Mouse (Mus musculus) limb, embryonic 14.5 days (tissue): ENCODE results near the gene Psmb4. TPM values are rescaled to one million over a fixed set of nuclear protein-coding genes. Genes with fewer than 3 reads are reported as not detected.

Experiments
- ATAC-seq: fragments of 200-750 bp; cut with Nextera tagmentation; 2 replicates; pipeline ENCODE4 v1.8.0; 2017; ENCODE audit warnings: low read depth, moderate number of reproducible peaks, moderate TSS enrichment; ENCODE audit not compliant: low FRiP score
- DNase-seq: peaks from one replicate; pipeline ENCODE4 v3.0.0-alpha.2; 2015; ENCODE audit warnings: low spot score
- H3K27ac ChIP-seq: fragments of 300-500 bp; sonication (generic); replicated peaks from 2 replicates; pipeline ENCODE4 v1.5.1; 2014; ENCODE audit warnings: low read depth, mild to moderate bottlenecking, low read length, moderate library complexity, mixed read lengths
- H3K27me3 ChIP-seq: fragments of 300-500 bp; sonication (generic); 2 replicates; pipeline ENCODE4 v1.6.1; 2014; ENCODE audit warnings: low read length, mixed read lengths; ENCODE audit not compliant: control insufficient read depth, insufficient read depth
- H3K36me3 ChIP-seq: fragments of 300-500 bp; sonication (generic); 2 replicates; pipeline ENCODE4 v1.6.1; 2014; ENCODE audit warnings: mild to moderate bottlenecking, low read length, moderate library complexity, mixed read lengths; ENCODE audit not compliant: control insufficient read depth, insufficient read depth
- H3K4me1 ChIP-seq: fragments of 300-500 bp; sonication (generic); 2 replicates; pipeline ENCODE4 v1.6.1; 2014; ENCODE audit warnings: antibody characterized with exemption, low read length, mixed read lengths; ENCODE audit not compliant: control insufficient read depth, insufficient read depth
- H3K4me2 ChIP-seq: fragments of 300-500 bp; sonication (generic); replicated peaks from 2 replicates; pipeline ENCODE4 v1.6.1; 2014; ENCODE audit warnings: low read depth, mild to moderate bottlenecking, low read length, moderate library complexity; ENCODE audit not compliant: severe bottlenecking
- H3K4me3 ChIP-seq: fragments of 300-500 bp; sonication (generic); replicated peaks from 2 replicates; pipeline ENCODE4 v1.5.1; 2014; ENCODE audit warnings: low read length
- H3K9ac ChIP-seq: fragments of 300-500 bp; sonication (generic); 2 replicates; pipeline ENCODE4 v1.6.1; 2014; ENCODE audit warnings: mild to moderate bottlenecking, low read depth, low read length, moderate library complexity; ENCODE audit not compliant: severe bottlenecking
- H3K9me3 ChIP-seq: fragments of 300-500 bp; sonication (generic); 2 replicates; pipeline ENCODE4 v1.6.1; 2016; ENCODE audit warnings: low read length; ENCODE audit not compliant: control insufficient read depth
- POLR2A ChIP-seq: fragments of 200-500 bp; IDR thresholded peaks from 2 replicates; pipeline ENCODE4 v1.8.0; 2012; ENCODE audit warnings: inconsistent platforms, mild to moderate bottlenecking, moderate library complexity, borderline replicate concordance; ENCODE audit not compliant: insufficient read depth, insufficient read length; ENCODE audit errors: extremely low read depth
- WGBS: fragments of 180-500 bp; shearing (Covaris S2); extraction: QIAGEN DNeasy Blood & Tissue Kit; methylation state at CpG from one replicate; pipeline ENCODE4 v1.1.7; 2014; 5-methylcytosine and 5-hydroxymethylcytosine counted together
- polyA plus RNA-seq, 2 experiments: library from polyadenylated mRNA; depleted of rRNA in 1 of 2; stranded (reverse) in 1 of 2; unstranded in 1 of 2; fragments of >200 nt; fragmentation: Nextera tagmentation in 1 of 2; extraction: Ambion mirVana in 1 of 2; gene quantifications; 2 replicates each; pipeline versions ENCODE4 v1.2.1 to v1.2.3; 2012 to 2014

Psmb4 gene
- polyA plus RNA-seq, 2 experiments = 348 to 384 TPM

DNA sequence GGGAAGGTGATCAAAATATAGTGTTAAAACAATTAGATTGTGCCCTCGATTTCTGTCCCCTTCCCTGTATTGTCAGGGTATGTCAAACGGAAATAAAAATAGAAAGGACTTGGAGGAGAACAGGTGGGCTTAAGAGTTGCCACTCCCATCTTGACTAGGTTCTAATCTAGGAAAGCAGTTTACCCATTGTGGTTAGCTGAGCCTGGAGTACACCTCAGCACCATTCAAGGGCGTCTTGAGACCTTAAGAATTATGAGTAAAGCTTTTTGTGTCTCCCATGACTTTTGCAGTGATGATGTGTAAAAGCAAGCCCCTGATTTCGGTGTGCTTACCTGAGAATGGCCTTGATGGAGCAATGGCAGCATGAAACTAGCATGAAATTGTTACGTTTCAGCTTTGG, 47.7 kb downstream of the Psmb4 start:
- TF ChIP-seq POLR2A = no peak
- Histone ChIP-seq H3K27me3 (no peaks in the 10 kb centered on the region), H3K9ac (peak overlapping the region; percentile 97; the same call in 1 of the 2 replicates), H3K27ac (0 out of 2 replicates have a peak overlapping the region, but pooled peaks have one; percentile 99), H3K4me2 (peak overlapping the region; percentile 51), H3K4me1 (peaks cover 9% of the 10 kb centered on the region; the same call in 1 of the 2 replicates), H3K9me3 (no peaks in the 10 kb centered on the region), H3K36me3 (no peaks in the 10 kb centered on the region), H3K4me3 (peak overlapping the region; percentile 64)
- no peak for DNase-seq
- no peak for ATAC-seq
- WGBS = 81% methylated on average over 5 of the region's 5 CpGs

DNA sequence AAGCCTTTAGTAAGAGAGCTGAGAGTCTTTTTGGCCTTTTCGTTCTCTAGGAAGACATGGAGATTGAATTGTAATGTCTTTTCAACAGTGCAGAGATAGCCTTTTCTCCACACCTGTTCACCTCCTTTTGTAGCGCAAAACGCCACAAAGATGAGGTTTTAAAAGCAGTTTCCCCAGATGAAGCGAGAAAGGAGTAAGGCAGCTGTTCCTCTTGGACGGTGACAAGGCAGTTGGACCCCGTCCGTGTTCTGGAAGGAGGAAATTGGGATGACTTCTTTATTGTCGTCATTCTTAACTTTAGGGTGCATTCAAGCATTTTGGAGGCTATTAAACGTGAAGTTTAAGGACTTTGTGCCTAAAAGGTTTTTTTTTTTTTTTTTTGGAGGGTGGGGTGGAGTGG, 48.1 kb downstream of the Psmb4 start:
- Histone ChIP-seq H3K9ac (peak overlapping the region; percentile 97), H3K27ac (peak overlapping the region; percentile 99), H3K4me3 (peak overlapping the region; percentile 64), H3K27me3 (no peaks in the 10 kb centered on the region), H3K4me2 (peak overlapping the region; percentile 51), H3K4me1 (peaks cover 9% of the 10 kb centered on the region; the same call in 1 of the 2 replicates), H3K36me3 (no peaks in the 10 kb centered on the region), H3K9me3 (no peaks in the 10 kb centered on the region)
- WGBS = 11% methylated on average over 9 of the region's 9 CpGs
- ATAC-seq (no peak), DNase-seq (no peak)
- TF ChIP-seq POLR2A = no peak

DNA sequence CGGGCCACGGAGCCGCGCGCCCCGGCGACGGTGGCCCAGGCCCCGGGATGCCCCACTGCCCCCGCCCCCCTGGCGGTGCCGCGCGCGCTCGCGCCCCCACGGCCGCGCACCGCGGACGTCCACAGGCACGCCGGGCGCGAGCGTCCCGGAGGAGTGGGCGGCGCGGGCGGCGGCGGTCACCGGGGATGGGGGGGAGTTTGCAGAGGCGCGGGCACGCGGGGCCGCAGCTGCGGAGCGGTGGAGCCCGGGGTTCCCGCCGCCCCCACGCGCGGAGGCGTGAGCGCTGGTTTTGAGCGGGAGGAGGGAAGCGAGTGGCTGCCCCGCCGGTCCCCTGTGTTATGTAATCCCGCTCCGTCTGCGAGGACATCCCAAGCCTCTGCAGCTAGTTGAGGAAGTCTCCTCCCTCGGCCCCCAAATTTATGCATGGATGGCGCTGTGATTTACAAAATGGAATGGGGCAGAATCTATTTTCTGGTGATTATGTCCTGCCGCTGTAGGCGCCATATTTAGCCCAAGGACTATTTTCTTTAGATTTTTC, 48.7 kb downstream of the Psmb4 start:
- WGBS = 2% methylated on average over 41 of the region's 62 CpGs
- peak; percentile 80 for ATAC-seq

DNA sequence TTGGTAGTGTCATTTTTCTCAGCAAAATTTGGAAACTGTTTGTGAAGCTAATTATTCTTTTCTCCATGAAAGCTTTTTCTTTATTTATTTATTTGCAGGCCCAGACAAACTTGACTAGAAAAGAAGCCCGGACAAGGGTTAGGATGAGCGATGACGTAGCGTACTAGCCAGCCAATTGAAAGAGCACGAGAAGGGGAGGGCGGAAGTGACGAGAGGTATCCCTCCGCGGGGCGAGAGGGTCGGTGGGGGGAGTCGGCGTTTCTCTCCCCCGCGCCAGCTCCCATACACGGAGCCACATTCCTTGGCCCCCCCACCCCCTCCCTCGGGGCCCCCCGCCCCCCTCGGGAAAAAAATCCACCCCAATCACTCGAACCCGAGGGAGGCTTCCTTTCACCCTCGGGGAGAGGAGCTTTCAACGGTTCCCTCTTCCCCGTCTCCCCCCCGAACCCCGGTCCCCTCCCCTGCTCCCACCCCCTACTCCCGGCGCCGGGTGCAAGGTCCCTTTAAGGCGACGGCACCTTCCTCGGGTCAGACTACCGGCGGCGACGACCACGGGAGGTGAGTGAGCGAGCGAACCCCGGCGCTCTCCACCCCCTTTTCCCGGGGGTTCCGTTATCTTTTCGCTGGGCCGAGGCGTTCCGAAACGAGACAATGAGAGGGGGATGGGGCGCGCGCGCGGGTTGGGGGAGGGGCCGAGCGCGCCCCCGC, 49.4 kb downstream of the Psmb4 start, which contains the start of gene Pogz:
Gene Pogz (plus strand): TSS at position 385 of the 708 bp plus-strand sequence.
- Histone ChIP-seq H3K9me3 (no peaks in the 10 kb centered on the region), H3K36me3 (no peaks in the 10 kb centered on the region), H3K9ac (peak within 1 kb of the TSS; percentile 97), H3K4me3 (peak within 1 kb of the TSS; percentile 64), H3K4me2 (peak within 1 kb of the TSS; percentile 51), H3K27ac (peak within 1 kb of the TSS; percentile 99), H3K27me3 (no peaks in the 10 kb centered on the region), H3K4me1 (peaks cover 9% of the 10 kb centered on the region; the same call in 1 of the 2 replicates)
- TF ChIP-seq POLR2A = 0 out of 2 replicates have a peak, but pooled peaks have one; percentile 24
- DNase-seq (peak; percentile 99), ATAC-seq (peak; percentile 95)
- WGBS = under 1% methylated on average over 37 of the region's 57 CpGs

More for the DNA sequence above, 48.7 kb downstream of the Psmb4 start:
- Histone ChIP-seq H3K4me2 (peak overlapping the region; percentile 51), H3K36me3 (no peaks in the 10 kb centered on the region), H3K9ac (peak overlapping the region; percentile 97), H3K4me3 (peak overlapping the region; percentile 64), H3K4me1 (peaks cover 9% of the 10 kb centered on the region; the same call in 1 of the 2 replicates), H3K9me3 (no peaks in the 10 kb centered on the region), H3K27ac (peak overlapping the region; percentile 99), H3K27me3 (no peaks in the 10 kb centered on the region)
- TF ChIP-seq POLR2A = peak; percentile 55; the same call in 1 of the 2 replicates
- DNase-seq = peak; percentile 81

DNA sequence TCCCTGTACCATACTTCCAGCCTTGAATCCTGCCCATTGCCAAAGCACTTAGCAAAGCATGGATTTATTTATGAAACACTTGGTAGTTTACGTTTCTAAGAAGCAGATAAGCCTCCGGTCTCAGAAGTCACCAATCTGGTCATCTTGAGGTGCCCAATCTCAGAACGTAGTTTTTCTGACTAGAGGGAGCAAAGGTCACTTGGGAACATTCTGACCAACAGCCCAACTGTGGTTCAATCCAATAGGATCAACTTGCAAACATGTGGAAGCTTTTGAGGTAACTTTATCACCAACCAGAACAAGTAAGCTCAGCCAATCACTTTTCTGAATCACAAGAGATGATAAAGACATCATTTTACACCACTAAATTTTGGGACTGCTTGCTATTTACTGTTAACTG, 51.4 kb downstream of the Psmb4 start:
- Histone ChIP-seq H3K9ac (no peak overlapping the region), H3K27ac (no peak overlapping the region), H3K27me3 (no peaks in the 10 kb centered on the region), H3K4me2 (no peak overlapping the region), H3K36me3 (no peaks in the 10 kb centered on the region), H3K4me1 (peaks cover 9% of the 10 kb centered on the region; the same call in 1 of the 2 replicates), H3K9me3 (no peaks in the 10 kb centered on the region), H3K4me3 (no peak overlapping the region)
- DNase-seq (no peak), ATAC-seq (no peak)
- no peak for TF ChIP-seq POLR2A
- 77% methylated on average over 3 of the region's 3 CpGs for WGBS

Other genes starting within 250 kb of the Psmb4 start
- not detected in 2 replicates for gene Gm10972, start 243.8 kb downstream of the Psmb4 start, polyA plus RNA-seq (2012; rRNA removed)
- not detected in 2 replicates for gene Gm10972, start 243.8 kb downstream of the Psmb4 start, polyA plus RNA-seq (2014; fragmentation: Nextera tagmentation; extraction: Ambion mirVana)
- 9.8 and 11.9 TPM in 2 replicates for gene Tuft1, start 228.1 kb downstream of the Psmb4 start, polyA plus RNA-seq (2012; rRNA removed)
- 16.6 and 19.1 TPM in 2 replicates for gene Tuft1, start 228.1 kb downstream of the Psmb4 start, polyA plus RNA-seq (2014; fragmentation: Nextera tagmentation; extraction: Ambion mirVana)
- gene Selenbp2, start 193.4 kb downstream of the Psmb4 start, polyA plus RNA-seq (2012; rRNA removed) = 1.2 and 1.7 TPM in 2 replicates
- 0.47 and 0.57 TPM in 2 replicates for gene Selenbp2, start 193.4 kb downstream of the Psmb4 start, polyA plus RNA-seq (2014; fragmentation: Nextera tagmentation; extraction: Ambion mirVana)
- gene Cgn, start 100.5 kb downstream of the Psmb4 start, polyA plus RNA-seq (2012; rRNA removed) = 3.4 and 4.6 TPM in 2 replicates
- gene Cgn, start 100.5 kb downstream of the Psmb4 start, polyA plus RNA-seq (2014; fragmentation: Nextera tagmentation; extraction: Ambion mirVana) = 7.5 and 8.0 TPM in 2 replicates
- gene Pogz, start 49.4 kb downstream of the Psmb4 start, polyA plus RNA-seq (2012; rRNA removed) = 45.8 and 60.1 TPM in 2 replicates
- 19.6 and 20.7 TPM in 2 replicates for gene Pogz, start 49.4 kb downstream of the Psmb4 start, polyA plus RNA-seq (2014; fragmentation: Nextera tagmentation; extraction: Ambion mirVana)
- 28.7 and 32.9 TPM in 2 replicates for gene Selenbp1, start 46.1 kb upstream of the Psmb4 start, polyA plus RNA-seq (2012; rRNA removed)
- 29.5 and 34.9 TPM in 2 replicates for gene Selenbp1, start 46.1 kb upstream of the Psmb4 start, polyA plus RNA-seq (2014; fragmentation: Nextera tagmentation; extraction: Ambion mirVana)
- gene Rfx5, start 67.1 kb upstream of the Psmb4 start, polyA plus RNA-seq (2012; rRNA removed) = 29.9 and 36.4 TPM in 2 replicates
- 12.5 and 12.9 TPM in 2 replicates for gene Rfx5, start 67.1 kb upstream of the Psmb4 start, polyA plus RNA-seq (2014; fragmentation: Nextera tagmentation; extraction: Ambion mirVana)
- 54.7 and 54.8 TPM in 2 replicates for gene Pi4kb, start 87.8 kb upstream of the Psmb4 start, polyA plus RNA-seq (2012; rRNA removed)
- 30.4 and 35.6 TPM in 2 replicates for gene Pi4kb, start 87.8 kb upstream of the Psmb4 start, polyA plus RNA-seq (2014; fragmentation: Nextera tagmentation; extraction: Ambion mirVana)
- gene Zfp687, start 128.5 kb upstream of the Psmb4 start, polyA plus RNA-seq (2012; rRNA removed) = 26.8 and 28.8 TPM in 2 replicates
- gene Zfp687, start 128.5 kb upstream of the Psmb4 start, polyA plus RNA-seq (2014; fragmentation: Nextera tagmentation; extraction: Ambion mirVana) = 18.8 and 23.2 TPM in 2 replicates
- gene Psmd4, start 155.7 kb upstream of the Psmb4 start, polyA plus RNA-seq (2012; rRNA removed) = 249 and 282 TPM in 2 replicates
- gene Psmd4, start 155.7 kb upstream of the Psmb4 start, polyA plus RNA-seq (2014; fragmentation: Nextera tagmentation; extraction: Ambion mirVana) = 258 and 280 TPM in 2 replicates
- gene Pip5k1a, start 220.0 kb upstream of the Psmb4 start, polyA plus RNA-seq (2012; rRNA removed) = 35.1 and 41.2 TPM in 2 replicates
- gene Pip5k1a, start 220.0 kb upstream of the Psmb4 start, polyA plus RNA-seq (2014; fragmentation: Nextera tagmentation; extraction: Ambion mirVana) = 15.7 and 16.5 TPM in 2 replicates
- gene Vps72, start 224.1 kb upstream of the Psmb4 start, polyA plus RNA-seq (2012; rRNA removed) = 125 and 130 TPM in 2 replicates
- 141 and 163 TPM in 2 replicates for gene Vps72, start 224.1 kb upstream of the Psmb4 start, polyA plus RNA-seq (2014; fragmentation: Nextera tagmentation; extraction: Ambion mirVana)
- gene Tmod4, start 237.5 kb upstream of the Psmb4 start, polyA plus RNA-seq (2012; rRNA removed) = 3.2 and 5.0 TPM in 2 replicates
- gene Tmod4, start 237.5 kb upstream of the Psmb4 start, polyA plus RNA-seq (2014; fragmentation: Nextera tagmentation; extraction: Ambion mirVana) = 2.9 and 3.7 TPM in 2 replicates
- gene Scnm1, start 247.1 kb upstream of the Psmb4 start, polyA plus RNA-seq (2012; rRNA removed) = 85.0 and 106 TPM in 2 replicates
- gene Scnm1, start 247.1 kb upstream of the Psmb4 start, polyA plus RNA-seq (2014; fragmentation: Nextera tagmentation; extraction: Ambion mirVana) = 65.7 and 73.1 TPM in 2 replicates
- gene Lysmd1, start 247.1 kb upstream of the Psmb4 start, polyA plus RNA-seq (2012; rRNA removed) = 11.7 and 11.8 TPM in 2 replicates
- gene Lysmd1, start 247.1 kb upstream of the Psmb4 start, polyA plus RNA-seq (2014; fragmentation: Nextera tagmentation; extraction: Ambion mirVana) = 13.3 and 15.3 TPM in 2 replicates